Mouse (Mus musculus): Measurements from ENCODE around the gene Polr1c.

Polr1c gene

DNA sequence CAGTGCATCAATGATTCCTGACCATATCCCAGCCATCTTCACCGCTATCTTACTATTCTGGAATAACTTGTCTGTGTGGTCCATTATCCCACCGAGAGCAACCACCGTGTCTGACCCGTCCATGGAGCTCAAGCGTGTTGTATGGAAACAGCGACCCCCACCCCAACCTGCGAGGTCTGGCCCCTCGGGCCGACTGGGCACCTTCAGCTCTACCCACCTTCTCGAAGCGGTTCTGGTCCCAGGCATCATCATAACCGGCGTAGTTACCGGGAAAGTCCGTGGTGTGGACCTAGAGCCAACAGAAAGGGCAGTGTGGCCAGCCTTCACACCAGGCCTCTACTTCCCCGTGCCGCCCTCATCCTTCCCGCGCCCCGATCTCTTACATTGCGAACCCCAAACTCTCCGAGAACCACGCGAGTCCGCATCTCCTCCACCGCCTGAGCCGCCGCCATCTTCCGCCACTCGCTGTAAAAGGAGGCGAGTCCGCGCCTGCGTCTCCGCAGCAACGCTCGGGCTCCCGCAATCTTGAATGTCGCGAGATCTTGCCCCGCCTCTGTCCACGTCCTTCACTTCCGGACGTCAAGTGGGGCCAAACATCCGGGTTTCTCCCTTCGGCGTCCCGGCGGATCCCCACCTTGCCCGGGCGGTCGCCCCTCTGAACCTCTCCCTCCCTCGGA is at the start of gene Polr1c, which contains the start of gene Yipf3:
Polr1c (minus strand) TSS at position 543 of the 677 bp plus-strand sequence.
Yipf3 (plus strand) TSS at position 569 of the 677 bp plus-strand sequence.
- DNase-seq (ENCODE audit: low read depth, low spot score): peak; percentile 89

DNA sequence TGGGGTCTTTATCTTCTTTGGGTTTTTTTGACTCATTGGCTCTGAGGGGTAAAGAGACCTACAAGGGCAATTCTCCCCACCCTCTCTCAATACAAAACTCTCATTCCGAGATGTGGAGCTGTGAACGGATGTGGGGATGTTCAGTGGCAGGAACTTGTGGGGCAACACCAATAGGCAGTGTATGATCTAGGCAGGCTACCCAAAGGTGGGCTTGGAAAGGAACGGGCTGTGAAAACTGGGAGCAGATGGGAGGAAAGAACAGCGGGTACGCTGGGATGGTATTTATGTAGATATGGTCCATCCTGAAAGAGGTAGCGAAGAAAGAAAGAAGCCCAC is 49.1 kb upstream of the Polr1c start:
- no peak for DNase-seq (ENCODE audit: low read depth, low spot score)

DNA sequence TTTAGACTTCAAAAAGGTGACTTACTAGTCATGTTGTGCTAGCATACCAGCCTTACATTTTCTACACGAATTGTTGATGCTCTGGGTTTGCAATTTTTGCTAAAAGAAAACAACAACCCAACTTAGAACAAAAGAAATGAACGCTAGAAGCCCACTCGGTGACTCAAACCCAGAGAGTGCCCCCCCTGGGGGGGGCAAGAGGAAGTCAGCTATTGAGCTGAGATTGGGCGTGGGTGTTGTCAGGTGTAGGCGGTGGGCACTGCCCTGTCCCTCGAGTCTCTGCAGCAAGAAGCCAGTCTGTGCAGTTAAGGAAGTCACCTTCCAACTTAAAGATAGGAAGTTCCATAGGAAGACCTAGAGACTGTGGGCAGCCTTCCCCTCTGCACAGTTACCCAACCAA is 48.7 kb upstream of the Polr1c start:
- no peak for DNase-seq (ENCODE audit: low read depth, low spot score)

DNA sequence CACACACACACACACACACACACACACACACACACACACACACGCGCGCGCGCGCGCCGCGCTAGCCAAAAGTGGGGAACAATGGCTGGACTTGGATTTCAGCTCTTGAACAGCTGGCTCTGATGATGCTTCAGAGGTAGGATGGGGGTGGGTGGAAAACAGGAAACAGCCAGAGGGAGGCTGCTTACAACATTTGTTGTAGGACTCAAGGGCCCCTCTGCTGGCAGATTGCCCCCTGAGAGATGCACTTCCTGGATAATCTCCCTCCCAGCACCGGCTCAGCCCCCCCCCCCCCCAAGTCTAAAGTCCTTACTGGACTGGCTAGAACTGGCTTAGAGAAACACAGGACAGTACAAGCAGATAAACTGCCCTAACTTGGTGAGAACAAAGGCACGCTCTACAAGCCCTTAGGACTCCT is 39.8 kb upstream of the Polr1c start:
- DNase-seq (ENCODE audit: low read depth, low spot score): no peak

DNA sequence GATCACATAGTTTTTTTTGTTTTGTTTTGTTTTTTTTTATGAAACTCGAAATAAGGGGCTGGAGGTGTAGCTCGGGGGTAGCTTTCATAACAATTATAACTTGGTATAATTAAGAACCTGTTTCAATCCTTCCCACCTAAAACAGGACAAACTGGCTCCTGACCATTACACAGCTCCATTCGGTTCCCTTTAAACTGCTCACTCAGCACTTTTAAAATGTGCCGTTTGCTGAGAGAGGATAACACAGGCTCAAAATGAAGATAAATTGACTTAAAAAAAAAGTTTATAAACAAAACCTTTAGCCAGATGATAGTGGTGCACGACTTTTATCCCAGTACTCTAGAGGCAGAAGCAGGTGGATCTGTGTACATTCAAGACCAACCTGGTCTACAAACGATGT is 37.6 kb upstream of the Polr1c start:
- DNase-seq (ENCODE audit: low read depth, low spot score): no peak

DNA sequence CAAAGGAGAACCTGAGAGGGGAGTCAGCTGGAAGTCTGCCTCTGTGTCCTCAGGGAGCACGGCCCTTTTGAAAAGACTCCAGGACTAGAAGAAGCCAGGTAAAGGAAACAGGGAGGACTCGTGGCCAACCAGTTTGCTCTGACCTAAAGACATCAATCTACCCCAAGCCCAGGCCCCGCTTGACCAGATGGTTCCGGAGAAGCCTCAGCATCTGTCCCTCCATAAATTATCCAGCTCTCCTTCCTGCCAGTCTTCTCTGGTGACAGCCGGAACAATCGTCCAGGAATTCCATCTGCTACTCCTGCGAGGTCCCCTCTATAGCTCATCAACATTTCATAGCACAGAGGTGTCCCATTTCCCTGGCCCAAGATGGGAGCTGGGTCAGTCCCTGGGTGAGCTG is 36.8 kb upstream of the Polr1c start:
- DNase-seq (ENCODE audit: low read depth, low spot score): no peak

DNA sequence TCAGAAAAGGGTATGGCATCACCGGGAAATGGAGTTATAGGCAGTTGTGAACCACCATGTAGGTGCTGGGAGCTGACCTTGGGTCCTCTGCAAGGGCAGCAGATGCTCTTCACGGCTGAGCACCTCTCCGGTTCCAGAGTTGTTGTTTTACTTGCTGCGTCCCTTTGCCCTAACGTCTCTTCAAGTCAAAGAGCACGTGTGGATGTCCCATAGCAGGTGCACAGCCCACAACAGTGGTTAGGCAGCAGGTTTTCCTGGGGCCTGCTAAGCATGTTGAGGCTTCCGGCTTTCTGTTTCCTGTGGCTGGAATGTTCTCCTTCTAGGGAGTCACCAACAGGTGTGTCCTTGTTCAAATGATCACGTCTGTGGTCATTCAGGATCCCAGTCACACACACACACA is 36.1 kb upstream of the Polr1c start:
- no peak for DNase-seq (ENCODE audit: low read depth, low spot score)

DNA sequence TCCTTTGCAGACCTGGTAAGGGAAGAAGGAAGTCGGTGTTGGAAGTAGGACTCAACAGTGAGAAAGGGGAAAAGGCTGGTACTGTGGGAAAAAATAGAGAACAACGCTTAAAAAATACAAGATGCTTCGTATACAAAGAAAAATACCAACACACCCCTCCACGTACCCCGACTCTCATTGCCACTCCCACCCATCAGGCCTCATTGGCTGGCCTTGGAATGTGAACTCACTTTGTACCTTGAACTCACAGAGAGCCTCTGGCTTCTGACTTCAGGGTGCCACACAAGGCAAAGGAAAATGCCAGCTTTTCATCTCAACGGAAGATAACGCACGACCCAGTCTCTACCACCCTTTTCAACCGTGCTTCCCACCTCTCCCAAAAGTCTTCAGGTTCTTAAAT is 35.3 kb upstream of the Polr1c start:
- no peak for DNase-seq (ENCODE audit: low read depth, low spot score)

DNA sequence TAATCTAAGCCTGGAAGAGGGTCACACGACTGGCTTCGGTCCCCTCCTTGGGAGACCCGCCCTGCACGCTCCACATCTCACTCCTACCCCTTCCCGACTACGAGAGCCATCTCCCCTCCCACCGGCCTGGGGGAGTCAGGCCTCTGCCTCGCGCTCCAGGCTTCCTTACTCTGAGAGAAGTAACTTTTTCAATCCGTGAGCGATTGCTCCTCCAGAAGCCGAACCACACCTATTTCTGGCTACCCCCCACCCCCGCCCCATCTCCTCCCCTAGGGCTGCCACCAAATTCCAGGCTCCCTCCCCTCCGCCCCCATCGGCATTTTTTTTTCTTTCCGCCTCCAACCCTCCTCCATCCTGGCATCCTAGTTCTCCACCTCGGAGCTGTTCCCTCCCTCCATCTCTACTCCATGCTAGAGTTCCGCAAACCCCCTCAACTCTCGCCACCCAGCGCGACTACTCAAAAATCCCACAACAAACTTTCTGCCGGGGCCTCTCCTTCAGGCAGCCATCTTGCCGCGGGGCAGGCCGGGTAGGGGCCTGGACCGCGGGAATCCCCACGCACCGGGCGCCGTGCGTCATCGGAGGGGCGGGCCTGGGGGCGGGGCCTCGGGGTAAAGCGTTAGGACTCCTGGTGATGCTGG is 34.7 kb upstream of the Polr1c start, which contains the start of gene Tjap1:
Tjap1 (minus strand) TSS at position 544 of the 641 bp plus-strand sequence.
- DNase-seq (ENCODE audit: low read depth, low spot score): peak; percentile 81

DNA sequence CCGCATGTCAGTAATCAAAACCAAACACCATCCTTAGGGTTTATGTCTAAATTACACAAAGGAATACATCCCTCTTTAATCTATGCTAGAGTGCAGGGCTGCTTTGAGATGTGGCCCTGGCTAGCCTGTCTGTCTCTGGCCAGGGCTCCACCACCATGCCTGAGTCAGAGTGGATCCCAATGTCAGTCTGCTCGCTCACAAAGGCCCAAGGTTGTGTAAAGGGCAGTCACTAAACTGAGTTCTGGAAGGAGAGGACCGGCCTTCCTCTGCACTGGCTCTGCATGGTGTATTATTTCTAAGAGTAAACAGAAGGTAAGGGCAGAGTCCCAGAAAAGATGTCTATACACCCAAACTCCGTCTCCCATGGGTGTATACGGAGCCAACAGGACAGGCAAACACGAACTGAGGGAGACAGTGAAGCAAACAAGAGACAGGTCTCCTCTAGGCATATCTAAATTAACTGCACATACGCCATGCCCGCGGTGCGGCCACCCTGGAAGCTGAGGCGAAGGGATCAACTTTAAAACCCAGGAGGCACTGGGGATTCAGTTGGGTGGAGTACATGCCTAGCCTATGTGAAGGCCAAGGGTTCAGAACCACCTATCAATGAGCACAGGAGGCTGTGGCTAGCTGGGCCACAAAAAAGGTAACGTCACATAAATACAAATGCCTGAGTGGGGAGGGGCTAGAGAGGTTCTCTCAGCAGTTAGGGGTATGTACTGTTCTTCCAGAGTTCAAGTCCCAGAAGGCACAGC is 30.3 kb upstream of the Polr1c start:
- DNase-seq (ENCODE audit: low read depth, low spot score): no peak

DNA sequence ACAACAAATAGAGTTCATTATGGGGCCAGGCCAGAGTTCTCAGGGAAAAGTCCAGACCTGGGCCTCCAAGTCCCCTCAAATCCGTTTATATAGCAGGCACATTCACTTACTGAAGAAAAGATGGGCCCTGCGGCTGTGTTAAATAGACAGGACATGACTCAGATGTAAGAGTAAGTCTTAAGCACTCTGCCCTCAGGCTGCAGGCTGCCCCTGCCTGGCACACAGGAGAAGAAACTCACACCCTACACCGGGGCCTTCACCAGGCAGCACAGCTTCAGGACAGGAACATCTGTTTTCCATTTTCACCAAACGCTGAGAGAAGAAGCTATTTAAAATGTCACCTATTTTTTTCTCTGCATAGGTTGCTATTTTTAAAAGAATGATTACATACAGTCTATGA is 29.7 kb upstream of the Polr1c start:
- DNase-seq (ENCODE audit: low read depth, low spot score): no peak

DNA sequence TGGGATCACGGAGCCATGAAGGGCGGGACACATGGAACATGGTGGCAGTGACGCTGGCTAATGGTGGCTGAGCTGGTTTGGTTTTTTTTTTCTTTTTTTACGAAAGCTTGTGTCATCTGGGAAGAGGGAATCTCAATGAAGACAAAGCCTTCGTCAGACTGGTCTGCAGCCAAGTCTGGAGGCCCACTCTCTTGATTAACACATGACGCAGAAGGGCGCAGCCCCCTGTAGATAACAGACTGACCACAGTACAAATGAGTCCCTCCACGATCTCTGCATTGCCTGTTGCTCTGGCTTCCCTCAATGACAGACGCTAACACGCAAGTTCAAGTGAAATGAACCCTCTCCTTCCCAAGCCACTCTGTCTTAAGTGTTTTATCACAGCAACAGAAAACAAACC is 27.7 kb upstream of the Polr1c start:
- no peak for DNase-seq (ENCODE audit: low read depth, low spot score)

DNA sequence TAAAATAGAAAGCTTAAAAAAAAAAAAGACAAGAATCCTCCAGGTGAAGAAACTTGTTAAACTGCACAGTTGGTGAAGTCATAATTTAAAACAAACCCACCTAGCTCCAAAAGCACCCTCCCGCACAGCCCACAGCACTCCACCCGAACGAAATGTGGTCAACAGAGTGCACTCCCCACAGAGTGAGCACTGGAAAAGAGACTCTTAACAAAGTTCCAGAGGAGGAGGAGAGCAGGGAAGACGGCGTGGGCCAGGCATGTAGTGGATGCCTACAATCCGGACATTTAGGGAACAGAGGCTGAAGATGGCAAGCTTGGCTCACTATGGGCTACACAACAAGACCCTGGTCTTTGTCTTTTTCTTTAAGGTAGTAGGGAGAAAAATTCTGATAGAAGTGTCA is 27.2 kb upstream of the Polr1c start:
- no peak for DNase-seq (ENCODE audit: low read depth, low spot score)

DNA sequence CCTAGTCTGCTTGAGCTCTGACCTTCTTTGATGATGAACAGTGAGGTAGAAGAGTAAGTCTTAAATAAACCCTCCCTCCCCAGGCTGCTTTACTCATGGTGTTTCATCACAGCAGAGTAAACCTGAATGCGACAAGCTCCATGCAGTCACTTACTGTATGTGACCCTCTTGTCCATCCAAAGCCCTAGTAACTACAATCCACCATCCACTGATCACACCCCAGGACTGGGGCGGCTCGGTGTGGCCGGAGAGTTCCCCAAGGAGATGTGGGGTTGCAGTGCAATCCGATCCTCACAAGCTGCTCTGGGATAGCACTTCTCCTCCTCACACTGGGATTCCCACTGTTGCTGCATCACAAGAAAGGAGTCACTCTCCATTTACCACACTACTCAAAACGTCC is 26.6 kb upstream of the Polr1c start:
- DNase-seq (ENCODE audit: low read depth, low spot score): no peak

DNA sequence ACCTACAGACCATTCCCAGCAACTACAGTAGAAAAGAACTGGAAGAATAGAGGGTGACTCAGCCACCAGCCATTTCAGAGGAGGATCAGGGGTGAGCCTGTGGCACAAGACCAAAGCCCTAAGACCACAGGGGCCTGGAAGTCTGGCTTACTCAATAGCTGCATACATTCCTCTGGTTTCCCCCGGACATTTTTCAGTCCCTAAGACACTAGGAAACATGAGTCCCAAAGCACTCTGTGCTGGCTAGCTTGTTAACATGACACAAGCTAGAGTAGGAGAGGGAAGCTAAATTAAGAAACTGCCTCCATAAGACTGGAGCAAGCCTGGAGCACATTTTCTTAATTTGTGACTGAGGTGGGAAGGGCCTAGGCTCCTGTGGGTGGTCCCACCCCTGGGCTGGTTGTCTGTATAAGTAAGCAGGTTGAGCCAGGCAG is 26.0 kb upstream of the Polr1c start:
- no peak for DNase-seq (ENCODE audit: low read depth, low spot score)

DNA sequence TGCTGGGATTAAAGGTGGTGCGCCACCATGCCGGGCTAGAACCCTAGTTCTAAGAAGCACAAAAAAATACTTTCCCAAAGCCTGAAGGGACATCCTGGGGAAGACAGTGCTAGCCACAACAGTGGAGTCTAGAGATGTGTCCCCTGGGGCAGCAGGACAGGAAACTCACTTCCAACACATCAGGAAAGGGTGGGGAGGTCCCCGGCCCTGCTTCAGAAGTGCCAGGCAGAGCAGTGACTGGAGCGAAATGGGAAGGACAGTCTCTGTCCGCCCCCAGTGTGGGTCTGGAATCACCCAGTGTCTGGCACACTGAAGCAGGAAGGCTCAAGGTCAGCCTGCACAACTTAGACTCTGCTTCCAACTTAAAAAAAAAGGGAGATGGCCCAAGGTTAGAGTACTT is 24.8 kb upstream of the Polr1c start:
- no peak for DNase-seq (ENCODE audit: low read depth, low spot score)

DNA sequence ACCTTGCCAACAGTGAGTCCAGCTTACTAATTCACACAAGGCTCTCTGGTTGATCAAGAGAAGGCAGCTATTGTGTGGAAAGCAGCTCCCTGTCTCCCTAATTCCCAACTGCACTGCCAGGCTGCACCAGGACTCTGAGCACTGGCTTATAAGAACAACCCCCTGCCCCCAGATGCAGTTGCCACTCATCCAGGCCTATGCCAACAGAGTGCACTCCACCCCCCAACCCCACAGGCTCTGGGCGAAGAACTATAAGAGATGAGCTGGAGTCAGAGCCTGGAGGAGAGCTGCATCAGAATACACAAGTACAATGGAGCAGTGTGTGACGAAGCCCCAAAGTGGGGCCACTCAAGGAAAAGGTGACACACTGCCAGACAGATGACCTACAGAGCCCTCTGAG is 24.2 kb upstream of the Polr1c start:
- no peak for DNase-seq (ENCODE audit: low read depth, low spot score)

DNA sequence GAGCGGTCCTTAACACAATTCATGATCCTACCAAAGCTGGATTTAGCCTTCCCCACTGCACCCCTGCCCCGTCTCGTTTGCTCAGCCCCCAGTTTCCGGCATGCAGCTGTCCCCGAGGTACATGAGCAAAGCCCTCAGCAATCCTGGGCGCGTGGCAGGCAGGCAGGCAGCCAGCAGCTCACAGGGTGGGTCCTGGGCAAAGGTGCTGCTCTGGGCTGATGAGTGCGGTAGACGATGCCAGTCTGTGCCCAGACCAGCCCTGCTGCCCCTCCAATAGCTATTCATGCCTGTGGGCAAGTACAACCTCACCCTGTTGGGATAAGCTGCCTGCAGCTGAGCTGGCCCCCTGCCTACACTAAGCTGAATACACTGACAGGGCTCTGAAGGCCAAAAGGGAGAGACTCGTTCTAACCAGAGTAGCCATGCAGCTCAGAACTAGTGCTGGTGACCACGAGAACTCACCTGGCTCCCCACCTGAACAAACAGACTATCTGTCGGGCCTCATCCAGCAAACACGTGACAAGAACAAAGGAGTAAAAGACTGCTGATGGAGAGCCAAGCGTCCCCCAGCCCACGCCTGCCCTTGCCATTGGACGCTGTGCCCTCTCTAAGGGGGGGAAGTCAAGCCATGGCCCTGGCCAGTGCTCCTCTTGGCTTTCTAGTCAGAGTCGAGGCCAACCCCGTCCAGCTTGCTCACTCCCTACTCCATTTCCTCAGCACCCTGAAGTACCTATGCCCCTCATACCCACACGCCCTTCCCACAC is 22.1 kb upstream of the Polr1c start:
- DNase-seq (ENCODE audit: low read depth, low spot score): no peak

DNA sequence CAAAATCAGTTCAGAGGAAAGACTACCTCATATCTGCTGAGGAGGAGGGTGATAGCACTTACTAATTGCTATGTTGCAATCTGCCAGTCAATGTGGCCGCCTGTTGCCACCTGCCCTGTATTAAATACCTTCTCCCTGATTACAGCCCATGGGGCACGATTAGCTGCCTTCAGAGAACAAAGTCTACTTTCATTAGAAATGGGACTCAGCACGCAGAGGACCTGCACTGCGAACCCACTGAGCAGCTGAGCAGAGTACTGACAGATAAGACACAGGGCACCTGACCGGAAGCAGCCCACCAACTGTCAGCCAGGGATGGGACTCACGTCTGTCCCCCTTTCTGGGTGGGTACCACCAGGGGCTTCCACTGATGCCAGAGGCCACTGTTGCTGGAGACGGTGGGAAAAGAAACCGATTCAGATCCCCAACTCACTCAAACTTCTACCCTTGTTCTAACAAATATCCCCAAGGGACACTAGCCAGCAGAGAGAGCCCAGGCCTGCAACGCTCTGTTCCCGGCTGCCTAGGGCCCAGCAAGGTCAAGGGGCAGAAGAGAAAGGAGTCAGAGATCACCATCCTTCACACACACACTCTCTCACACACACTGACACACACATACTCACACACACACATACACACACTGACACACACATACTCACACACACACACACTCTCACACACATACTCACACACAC is 20.3 kb upstream of the Polr1c start:
- no peak for DNase-seq (ENCODE audit: low read depth, low spot score)

DNA sequence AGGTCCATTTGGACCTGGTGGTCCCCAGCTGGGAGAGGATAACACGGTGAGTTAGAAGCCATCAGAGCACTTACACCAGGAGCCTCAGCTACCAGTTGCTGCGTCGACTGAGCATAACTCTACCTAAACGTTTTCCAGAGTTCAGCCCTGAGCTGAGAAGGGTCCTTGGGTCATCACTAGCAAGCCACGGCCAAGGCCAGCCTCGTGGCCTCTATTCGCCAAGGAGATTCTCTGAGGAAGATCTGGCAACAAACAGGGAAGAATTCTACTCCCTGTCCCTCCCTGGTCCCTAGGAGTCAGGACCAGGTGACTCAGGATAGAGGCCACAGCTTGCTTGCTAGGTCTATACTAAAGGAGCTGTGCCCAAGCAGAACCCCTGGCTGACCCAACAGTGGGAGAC is 19.7 kb upstream of the Polr1c start:
- no peak for DNase-seq (ENCODE audit: low read depth, low spot score)

DNA sequence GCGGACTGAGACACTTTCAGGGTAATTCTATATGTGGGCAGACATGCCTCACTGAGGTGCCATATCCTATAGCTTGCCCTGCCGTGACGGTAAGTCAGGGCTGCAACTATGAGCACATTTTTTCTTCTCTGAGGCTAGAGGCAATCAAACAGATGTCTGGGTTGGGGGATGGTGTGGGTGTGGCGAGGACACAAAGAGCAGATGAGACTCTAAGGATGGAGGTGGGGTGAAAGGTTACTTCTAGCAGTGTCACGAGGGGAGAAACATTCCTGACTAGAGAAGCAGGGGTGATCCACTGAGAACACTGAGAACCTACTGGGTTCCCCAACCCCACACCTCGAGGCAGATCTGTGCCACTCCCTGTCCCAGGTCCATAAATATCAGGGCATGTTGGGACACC is 19.1 kb upstream of the Polr1c start:
- DNase-seq (ENCODE audit: low read depth, low spot score): no peak
